Mouse (Mus musculus) subcutaneous adipose tissue, adult 2 months (tissue): ENCODE data around the gene Ep300. TPM values are rescaled to one million over a fixed set of nuclear protein-coding genes. Genes with fewer than 3 reads are reported as not detected.

Experiments used
- polyA plus RNA-seq: library from polyadenylated mRNA; depleted of rRNA; stranded (reverse); fragments of >200 nt; gene quantifications from 2 replicates; pipeline ENCODE4 v1.2.3, GENCODE M21; 2012; ENCODE audit warnings: low replicate concordance; rRNA removed

Ep300 gene
- 21.0 and 52.6 TPM in 2 replicates for polyA plus RNA-seq

DNA sequence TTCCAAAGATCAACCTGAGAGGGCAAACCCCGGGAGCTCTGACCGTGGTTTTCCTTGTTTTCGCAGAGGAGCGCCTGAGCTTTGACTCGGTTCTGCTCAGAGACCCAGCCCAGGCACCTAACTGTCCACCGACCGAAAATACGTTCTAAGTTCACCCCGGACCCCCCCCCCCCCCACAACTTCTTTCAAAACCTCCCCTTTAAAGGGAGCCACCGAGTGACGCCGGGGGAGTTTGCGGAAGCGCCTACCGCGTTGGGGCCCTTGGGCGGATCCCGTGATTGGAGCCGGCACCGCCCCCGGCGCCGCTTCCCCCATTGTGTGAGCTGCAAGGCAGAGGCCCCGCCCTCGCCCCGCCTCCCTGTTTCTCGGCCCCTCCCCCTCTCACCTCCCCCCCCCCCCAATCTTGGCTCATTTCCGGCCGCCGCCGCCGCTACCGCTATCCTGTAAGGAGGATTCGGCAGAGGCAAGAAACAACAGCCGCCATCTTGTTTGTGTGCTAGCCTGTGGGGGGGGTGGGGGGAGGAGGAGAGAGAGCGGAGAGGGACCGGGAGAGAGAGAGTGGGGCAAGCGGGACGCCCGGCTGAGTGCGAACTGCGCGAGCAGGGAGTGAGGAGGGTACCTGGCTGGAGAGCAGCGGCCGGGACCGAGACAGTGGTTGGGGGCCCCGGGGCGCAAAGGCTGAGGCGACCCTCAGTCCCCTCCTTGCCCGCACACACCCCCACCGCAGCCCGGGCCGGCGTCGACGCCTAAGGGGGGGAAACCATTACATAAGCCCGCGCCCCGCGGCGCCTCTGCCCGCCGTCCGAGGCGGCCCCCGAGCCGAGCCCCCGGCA is at the start of gene Ep300:
Ep300 (plus strand) TSS at position 439 of the 833 bp plus-strand sequence.

GRCm38 (mm10) chr15:81663697-81664561 is 78.8 kb downstream of the Ep300 start, which contains the start of gene L3mbtl2:
Gene L3mbtl2 (plus strand): TSS chr15:81663889.

DNA sequence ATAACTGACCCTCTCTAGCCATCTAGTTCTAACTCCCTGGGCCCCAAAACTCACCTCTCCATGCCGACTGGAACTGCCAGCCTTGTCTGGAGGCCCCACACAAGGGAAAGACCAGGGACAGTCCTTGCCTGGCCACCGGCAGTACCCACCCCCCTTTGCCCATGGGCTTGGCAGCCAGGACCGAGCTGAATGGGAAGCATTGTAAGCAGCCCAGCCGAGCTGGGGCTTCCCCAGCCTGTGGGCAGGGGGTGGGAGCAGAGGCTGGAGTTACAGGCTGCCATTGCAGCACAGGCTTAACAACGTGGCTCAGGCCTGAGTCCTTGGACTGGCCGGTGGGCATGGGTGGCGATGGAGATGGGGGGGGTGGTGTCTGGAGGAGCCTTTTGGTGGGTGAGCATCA is 112.0 kb downstream of the Ep300 start, which contains the start of gene Chadl:
Chadl (minus strand) TSS at position 113 of the 400 bp plus-strand sequence.

Other genes with a start within 250 kb of the Ep300 start
- gene Slc25a17, start 224.5 kb upstream of the Ep300 start, polyA plus RNA-seq = 59.4 and 61.8 TPM in 2 replicates
- 43.0 and 58.0 TPM in 2 replicates for gene St13, start 185.3 kb upstream of the Ep300 start, polyA plus RNA-seq
- gene Xpnpep3, start 185.2 kb upstream of the Ep300 start, polyA plus RNA-seq = 13.1 and 17.1 TPM in 2 replicates
- gene Dnajb7, start 177.1 kb upstream of the Ep300 start, polyA plus RNA-seq = not detected in 2 replicates
- 53.2 and 60.3 TPM in 2 replicates for gene Rbx1, start 119.1 kb upstream of the Ep300 start, polyA plus RNA-seq
- gene L3mbtl2, start 78.5 kb downstream of the Ep300 start, polyA plus RNA-seq = 14.6 and 18.1 TPM in 2 replicates
- 3.9 and 7.4 TPM in 2 replicates for gene Chadl, start 111.9 kb downstream of the Ep300 start, polyA plus RNA-seq
- 33.7 and 62.4 TPM in 2 replicates for gene Zc3h7b, start 159.7 kb downstream of the Ep300 start, polyA plus RNA-seq
- gene Rangap1, start 160.2 kb downstream of the Ep300 start, polyA plus RNA-seq = 22.6 and 40.1 TPM in 2 replicates
- gene Tef, start 217.1 kb downstream of the Ep300 start, polyA plus RNA-seq = 62.7 and 76.8 TPM in 2 replicates